Mouse (Mus musculus) hindbrain, embryonic 11.5 days (tissue): ENCODE results near the gene Uqcc1. TPM values are rescaled to one million over a fixed set of nuclear protein-coding genes. Genes with fewer than 3 reads are reported as not detected.
A peak's percentile ranks its signal among the peaks of the same experiment; 100 is the strongest.
"Not testable (repeated sequence)": the region's sequence is repeated elsewhere in the genome, so short reads cannot be mapped to it uniquely, and the experiment has no call there.

Experiments
- ATAC-seq: fragments of 200-750 bp; cut with Nextera tagmentation; 2 replicates; pipeline ENCODE4 v1.8.0; 2017; ENCODE audit warnings: mild to moderate bottlenecking, moderate TSS enrichment, moderate library complexity; ENCODE audit not compliant: low FRiP score
- DNase-seq: peaks from one replicate; pipeline ENCODE4 v3.0.0-alpha.2; 2015; ENCODE audit warnings: low spot score
- H3K27ac ChIP-seq: fragments of 300-500 bp; sonication (generic); 2 replicates; pipeline ENCODE4 v1.5.1; 2014; ENCODE audit warnings: mild to moderate bottlenecking, low read depth, low read length
- H3K27me3 ChIP-seq: fragments of 300-500 bp; sonication (generic); 2 replicates; pipeline ENCODE4 v1.6.1; 2014; ENCODE audit warnings: mild to moderate bottlenecking, low read length, moderate library complexity, mixed read lengths; ENCODE audit not compliant: control insufficient read depth, insufficient read depth
- H3K36me3 ChIP-seq: fragments of 300-500 bp; sonication (generic); 2 replicates; pipeline ENCODE4 v1.6.1; 2014; ENCODE audit warnings: mild to moderate bottlenecking, low read length, moderate library complexity, mixed read lengths; ENCODE audit not compliant: control insufficient read depth, insufficient read depth
- H3K4me1 ChIP-seq: fragments of 300-500 bp; sonication (generic); replicated peaks from 2 replicates; pipeline ENCODE4 v1.6.1; 2014; ENCODE audit warnings: low read length, mixed read lengths; ENCODE audit not compliant: control insufficient read depth, insufficient read depth
- H3K4me2 ChIP-seq: fragments of 300-500 bp; sonication (generic); replicated peaks from 2 replicates; pipeline ENCODE4 v1.6.1; 2014; ENCODE audit warnings: mild to moderate bottlenecking, low read depth, low read length
- H3K4me3 ChIP-seq: fragments of 300-500 bp; sonication (generic); 2 replicates; pipeline ENCODE4 v1.5.1; 2014; ENCODE audit warnings: low read depth, low read length
- H3K9ac ChIP-seq: fragments of 300-500 bp; sonication (generic); 2 replicates; pipeline ENCODE4 v1.6.1; 2014; ENCODE audit warnings: low read depth, low read length
- H3K9me3 ChIP-seq: fragments of 300-500 bp; sonication (generic); 2 replicates; pipeline ENCODE4 v1.6.1; 2016; ENCODE audit warnings: low read length; ENCODE audit not compliant: control insufficient read depth
- WGBS: fragments of 180-500 bp; shearing (Covaris S2); extraction: QIAGEN DNeasy Blood & Tissue Kit; methylation state at CpG from one replicate; pipeline ENCODE4 v1.1.7; 2014; 5-methylcytosine and 5-hydroxymethylcytosine counted together
- polyA plus RNA-seq: library from polyadenylated mRNA; unstranded; fragments of >200 nt; fragmentation: Nextera tagmentation; extraction: Ambion mirVana; gene quantifications from 2 replicates; pipeline ENCODE4 v1.2.1, GENCODE M21; 2014

Gene Uqcc1
- polyA plus RNA-seq, 1 experiment from 2014 or later = 69.6 TPM

DNA sequence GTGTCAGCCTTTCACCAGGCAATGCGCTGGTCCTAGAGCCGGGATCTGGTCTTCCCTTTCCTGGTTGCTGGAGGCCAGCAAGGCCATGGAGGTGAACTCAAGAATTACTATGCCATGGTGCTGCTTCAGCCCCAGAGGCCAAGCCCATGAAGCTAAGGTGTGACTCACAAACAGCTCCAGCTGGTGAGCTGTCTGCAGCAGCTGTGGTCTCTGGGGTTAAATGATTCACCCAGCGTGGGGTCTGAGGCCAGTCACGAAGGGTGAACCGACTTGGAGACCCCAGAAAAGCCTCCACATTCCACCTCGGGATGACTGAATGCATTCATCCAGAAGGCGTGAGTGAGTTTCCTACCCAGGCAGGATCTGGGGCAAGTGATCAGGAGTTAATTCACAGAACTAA, 80.0 kb downstream of the Uqcc1 start:
- no peak overlapping the region for H3K9ac ChIP-seq
- DNase-seq = no peak
- ATAC-seq = no peak
- H3K4me3 ChIP-seq = no peak overlapping the region
- H3K9me3 ChIP-seq = no peaks in the 10 kb centered on the region
- H3K4me1 ChIP-seq = no peaks in the 10 kb centered on the region
- WGBS = 81% methylated on average over 7 of the region's 7 CpGs
- no peak overlapping the region for H3K27ac ChIP-seq
- no peaks in the 10 kb centered on the region for H3K27me3 ChIP-seq
- H3K36me3 ChIP-seq = no peaks in the 10 kb centered on the region
- H3K4me2 ChIP-seq = no peak overlapping the region

DNA sequence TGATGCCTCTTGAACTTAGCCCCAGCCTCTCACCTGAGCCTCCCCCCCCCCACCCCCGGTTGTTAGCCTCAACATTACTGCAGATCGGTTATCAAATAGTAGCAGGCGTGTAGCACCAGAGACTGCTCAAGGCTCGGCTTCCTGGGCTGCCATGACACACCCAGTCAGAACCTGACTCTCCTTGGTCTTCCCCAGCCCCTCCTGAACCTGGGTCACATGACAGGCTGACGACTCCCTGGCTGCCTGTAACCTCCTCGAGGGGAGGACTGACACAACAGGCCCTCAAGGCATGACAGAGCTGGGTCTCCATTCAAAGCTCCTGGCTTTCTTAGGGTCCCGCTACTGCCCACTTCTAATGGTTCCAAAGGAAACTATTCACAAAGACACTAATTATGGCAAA, 80.6 kb downstream of the Uqcc1 start:
- no peaks in the 10 kb centered on the region for H3K9me3 ChIP-seq
- H3K9ac ChIP-seq = no peak overlapping the region
- 84% methylated on average over 7 of the region's 7 CpGs for WGBS
- H3K36me3 ChIP-seq = no peaks in the 10 kb centered on the region
- no peak overlapping the region for H3K4me3 ChIP-seq
- H3K27ac ChIP-seq = no peak overlapping the region
- ATAC-seq (no peak), DNase-seq (no peak)
- H3K4me1 ChIP-seq = no peaks in the 10 kb centered on the region
- H3K27me3 ChIP-seq = no peaks in the 10 kb centered on the region
- H3K4me2 ChIP-seq = no peak overlapping the region

GRCm38 (mm10) chr2:155848291-155848690, 81.8 kb downstream of the Uqcc1 start:
- WGBS = 39% methylated on average over 6 of the region's 6 CpGs
- H3K9ac ChIP-seq = no peak overlapping the region

GRCm38 (mm10) chr2:155846930-155847329, 83.2 kb downstream of the Uqcc1 start:
- Histone ChIP-seq H3K36me3 (no peaks in the 10 kb centered on the region), H3K27ac (no peak overlapping the region), H3K27me3 (no peaks in the 10 kb centered on the region), H3K4me3 (no peak overlapping the region), H3K4me1 (no peaks in the 10 kb centered on the region), H3K9me3 (no peaks in the 10 kb centered on the region), H3K4me2 (no peak overlapping the region), H3K9ac (no peak overlapping the region)
- WGBS = 90% methylated on average over 8 of the region's 8 CpGs
- DNase-seq = no peak
- no peak for ATAC-seq

More at GRCm38 (mm10) chr2:155848291-155848690, 81.8 kb downstream of the Uqcc1 start:
- Histone ChIP-seq H3K4me3 (no peak overlapping the region), H3K4me2 (no peak overlapping the region), H3K36me3 (no peaks in the 10 kb centered on the region), H3K27ac (no peak overlapping the region), H3K9me3 (no peaks in the 10 kb centered on the region), H3K27me3 (no peaks in the 10 kb centered on the region), H3K4me1 (no peaks in the 10 kb centered on the region)
- ATAC-seq (peak; percentile 60; the same call in 1 of the 2 replicates), DNase-seq (peak; percentile 87)

DNA sequence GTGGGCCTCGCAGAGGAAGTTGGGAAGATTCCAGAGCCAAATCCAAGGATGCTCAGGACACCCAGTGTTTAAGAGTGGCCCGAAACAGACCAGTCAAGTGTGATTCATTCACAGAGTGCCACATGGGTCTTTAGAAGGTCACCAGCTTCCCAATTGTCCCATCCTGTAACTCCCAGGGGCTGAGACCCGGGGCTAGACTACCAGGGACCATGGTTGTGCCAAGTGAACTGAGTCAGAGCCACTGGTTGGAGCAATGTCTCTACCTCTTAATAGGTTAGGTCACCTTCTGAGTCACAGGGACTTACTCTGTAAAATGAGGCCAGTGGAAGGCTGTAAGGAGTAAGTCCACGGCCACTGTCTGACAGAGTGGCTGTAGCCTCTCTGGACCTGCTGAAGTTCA, 91.1 kb downstream of the Uqcc1 start:
- H3K36me3 ChIP-seq = no peaks in the 10 kb centered on the region
- H3K4me2 ChIP-seq = no peak overlapping the region
- no peak overlapping the region for H3K4me3 ChIP-seq
- no peak overlapping the region for H3K27ac ChIP-seq
- 71% methylated on average over 4 of the region's 4 CpGs for WGBS
- no peaks in the 10 kb centered on the region for H3K4me1 ChIP-seq
- DNase-seq (no peak), ATAC-seq (no peak)
- H3K9me3 ChIP-seq = no peaks in the 10 kb centered on the region
- H3K9ac ChIP-seq = no peak overlapping the region
- no peaks in the 10 kb centered on the region for H3K27me3 ChIP-seq

GRCm38 (mm10) chr2:155837961-155838360, 92.1 kb downstream of the Uqcc1 start:
- 81% methylated on average over 3 of the region's 3 CpGs for WGBS
- DNase-seq (no peak), ATAC-seq (no peak)
- H3K27ac ChIP-seq = no peak overlapping the region
- H3K9ac ChIP-seq = no peak overlapping the region
- H3K4me1 ChIP-seq = no peaks in the 10 kb centered on the region
- no peaks in the 10 kb centered on the region for H3K36me3 ChIP-seq
- no peaks in the 10 kb centered on the region for H3K9me3 ChIP-seq
- no peak overlapping the region for H3K4me2 ChIP-seq
- no peaks in the 10 kb centered on the region for H3K27me3 ChIP-seq
- H3K4me3 ChIP-seq = no peak overlapping the region

DNA sequence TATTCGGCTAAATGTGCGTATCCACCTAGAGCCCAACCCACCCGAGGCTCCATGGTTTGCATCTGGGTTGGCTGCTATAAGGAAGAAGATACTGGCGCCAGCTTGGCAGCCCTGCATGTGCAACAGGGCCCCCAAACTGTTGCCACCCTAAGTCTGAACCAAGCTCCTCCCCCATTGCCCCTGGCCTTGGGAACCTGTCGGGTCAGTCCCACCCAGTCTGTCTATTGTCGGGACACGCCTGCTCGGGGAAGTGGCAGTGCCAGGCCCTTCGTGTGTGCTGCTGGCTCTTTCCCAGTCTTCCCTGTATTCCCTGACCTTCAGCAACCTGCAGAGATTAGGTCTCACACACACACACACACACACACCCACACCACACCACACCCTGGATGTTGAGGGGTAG, 95.4 kb downstream of the Uqcc1 start, which contains the start of gene Fam83c:
Gene Fam83c (minus strand): TSS at position 123 of the 400 bp plus-strand sequence.
- H3K27me3 ChIP-seq = no peaks in the 10 kb centered on the region
- H3K27ac ChIP-seq = no peak within 1 kb of the TSS
- no peak for DNase-seq
- H3K9ac ChIP-seq = no peak within 1 kb of the TSS
- ATAC-seq = no peak
- H3K4me3 ChIP-seq = no peak within 1 kb of the TSS
- no peak within 1 kb of the TSS for H3K4me2 ChIP-seq
- H3K36me3 ChIP-seq = no peaks in the 10 kb centered on the region
- no peaks in the 10 kb centered on the region for H3K9me3 ChIP-seq
- H3K4me1 ChIP-seq = no peaks in the 10 kb centered on the region
- WGBS = 60% methylated on average over 9 of the region's 9 CpGs

GRCm38 (mm10) chr2:155832087-155832486, 98.0 kb downstream of the Uqcc1 start:
- WGBS = 76% methylated on average over 1 of the region's 1 CpGs
- H3K9me3 ChIP-seq, H3K4me2 ChIP-seq, DNase-seq, H3K4me3 ChIP-seq, H3K36me3 ChIP-seq, H3K9ac ChIP-seq, H3K27ac ChIP-seq, H3K4me1 ChIP-seq, ATAC-seq, H3K27me3 ChIP-seq: not testable (repeated sequence)

DNA sequence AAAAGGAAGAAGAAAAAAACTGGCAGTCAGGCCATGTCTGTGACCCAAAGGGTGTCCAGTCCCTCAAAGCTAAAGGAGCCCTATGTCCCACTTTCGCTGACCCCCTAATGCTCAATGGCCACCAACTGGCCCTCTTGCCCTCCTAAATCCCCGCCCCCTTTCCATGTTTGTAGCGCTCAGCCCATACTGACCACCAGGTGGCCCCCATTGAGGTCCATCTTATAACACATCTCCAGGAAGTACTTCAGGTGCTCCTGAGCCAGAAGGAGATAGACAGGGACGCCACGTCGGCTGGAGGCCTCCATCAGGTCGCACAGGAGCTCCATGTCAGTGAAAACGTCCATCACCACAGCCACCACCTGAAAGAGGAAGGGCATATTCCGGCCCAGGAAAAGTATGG, 98.8 kb downstream of the Uqcc1 start:
- Histone ChIP-seq H3K4me2 (no peak overlapping the region), H3K27ac (no peak overlapping the region), H3K4me3 (no peak overlapping the region), H3K9ac (no peak overlapping the region), H3K4me1 (peaks cover 3% of the 10 kb centered on the region), H3K36me3 (no peaks in the 10 kb centered on the region), H3K27me3 (no peaks in the 10 kb centered on the region), H3K9me3 (no peaks in the 10 kb centered on the region)
- no peak for ATAC-seq
- WGBS = 65% methylated on average over 9 of the region's 9 CpGs
- peak; percentile 20 for DNase-seq
